Mouse (Mus musculus): ENCODE results near the gene Lctl. TPM values are rescaled to one million over a fixed set of nuclear protein-coding genes. Genes with fewer than 3 reads are reported as not detected.

Gene Lctl
- 0.16 TPM in 1 of 2 replicates, not detected in the other for polyA plus RNA-seq (2015; fragmentation: Nextera tagmentation; extraction: Ambion mirVana)

DNA sequence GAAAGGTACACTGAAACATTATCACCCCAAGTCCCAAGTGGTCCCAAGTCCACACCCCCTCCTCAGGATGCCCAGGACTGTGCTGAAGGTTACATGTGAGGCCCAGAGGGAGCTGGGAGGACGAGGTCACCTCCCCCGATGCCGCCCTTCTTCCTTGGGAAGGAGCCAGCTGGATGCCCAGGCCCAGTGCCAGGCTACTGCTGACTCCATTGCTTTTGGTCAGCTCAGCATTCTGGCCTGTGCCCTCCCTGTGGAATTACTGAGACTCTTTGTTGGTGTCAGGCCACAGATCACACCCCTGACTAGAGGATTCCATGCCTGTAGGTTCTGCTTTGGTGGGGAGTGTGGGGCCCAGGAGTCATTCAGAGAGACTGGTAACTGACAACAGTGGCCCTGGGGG, at the start of gene Lctl:
Gene Lctl, plus strand, starts transcription at position 272 of the 400 bp plus-strand sequence.
- 71% methylated on average over 3 of the region's 3 CpGs for WGBS
- Histone ChIP-seq H3K4me3 (replicated peaks) (no peak within 1 kb of the TSS), H3K4me2 (replicated peaks) (no peak within 1 kb of the TSS), H3K9ac (no peak within 1 kb of the TSS), H3K9me3 (replicated peaks) (no peaks in the 10 kb centered on the region), H3K36me3 (no peaks in the 10 kb centered on the region), H3K4me1 (no peaks in the 10 kb centered on the region), H3K27me3 (no peaks in the 10 kb centered on the region), H3K27ac (replicated peaks) (no peak within 1 kb of the TSS)
- no peak for ATAC-seq (ENCODE audit: insufficient number of reproducible peaks, low FRiP score, low TSS enrichment, low read depth)

DNA sequence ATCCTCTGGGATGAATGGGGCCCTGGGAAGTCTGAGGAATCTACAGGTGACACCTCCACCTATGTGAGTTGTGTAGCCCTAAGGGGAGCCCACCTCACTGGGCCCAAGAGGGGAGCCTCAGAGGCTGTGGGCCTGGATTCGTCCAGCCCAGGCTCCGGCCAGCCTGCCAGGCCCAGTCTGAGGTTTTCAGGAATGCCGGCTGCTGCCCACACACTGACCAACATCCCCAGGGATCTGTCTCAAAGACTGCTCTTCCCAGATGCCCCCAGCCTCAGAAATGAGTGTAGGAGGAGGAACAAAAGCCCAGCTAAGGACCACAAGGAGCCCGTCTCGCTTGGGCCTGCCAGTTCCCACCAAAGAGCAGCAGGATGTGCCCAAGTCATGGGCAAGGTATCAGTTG, 49.2 kb upstream of the Lctl start:
- H3K9ac ChIP-seq = no peak overlapping the region
- H3K27me3 ChIP-seq = no peaks in the 10 kb centered on the region
- 80% methylated on average over 5 of the region's 5 CpGs for WGBS
- no peak overlapping the region for H3K4me3 ChIP-seq (replicated peaks)
- no peak for ATAC-seq (ENCODE audit: insufficient number of reproducible peaks, low FRiP score, low TSS enrichment, low read depth)
- H3K27ac ChIP-seq (replicated peaks) = no peak overlapping the region
- no peaks in the 10 kb centered on the region for H3K9me3 ChIP-seq (replicated peaks)
- peaks cover 20% of the 10 kb centered on the region for H3K4me1 ChIP-seq
- H3K36me3 ChIP-seq = no peaks in the 10 kb centered on the region
- no peak overlapping the region for H3K4me2 ChIP-seq (replicated peaks)

DNA sequence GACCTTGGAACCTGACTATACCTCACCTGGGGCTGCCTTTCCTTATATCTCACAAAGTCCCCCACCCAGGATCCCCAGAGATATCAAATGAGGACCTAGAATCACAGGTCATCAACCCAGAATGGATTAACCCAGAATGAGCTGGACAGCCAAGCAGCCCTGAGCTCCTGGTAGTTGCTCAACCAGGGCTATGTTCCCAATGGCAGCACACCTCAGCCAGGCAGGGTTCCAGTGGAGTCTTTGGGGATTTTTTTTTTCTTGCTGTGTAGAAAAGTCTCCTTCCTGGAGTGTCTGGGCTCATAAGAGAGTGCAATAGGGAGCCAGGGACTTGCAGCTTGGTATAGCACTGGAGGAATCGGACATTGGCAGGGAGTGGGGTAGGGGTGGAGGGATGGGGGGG, 48.4 kb upstream of the Lctl start:
- no peaks in the 10 kb centered on the region for H3K36me3 ChIP-seq
- H3K4me3 ChIP-seq (replicated peaks) = no peak overlapping the region
- no peaks in the 10 kb centered on the region for H3K27me3 ChIP-seq
- no peaks in the 10 kb centered on the region for H3K9me3 ChIP-seq (replicated peaks)
- no peak overlapping the region for H3K27ac ChIP-seq (replicated peaks)
- no peak overlapping the region for H3K9ac ChIP-seq
- WGBS = 86% methylated on average over 1 of the region's 1 CpGs
- no peak for ATAC-seq (ENCODE audit: insufficient number of reproducible peaks, low FRiP score, low TSS enrichment, low read depth)
- no peak overlapping the region for H3K4me2 ChIP-seq (replicated peaks)
- peaks cover 20% of the 10 kb centered on the region for H3K4me1 ChIP-seq

DNA sequence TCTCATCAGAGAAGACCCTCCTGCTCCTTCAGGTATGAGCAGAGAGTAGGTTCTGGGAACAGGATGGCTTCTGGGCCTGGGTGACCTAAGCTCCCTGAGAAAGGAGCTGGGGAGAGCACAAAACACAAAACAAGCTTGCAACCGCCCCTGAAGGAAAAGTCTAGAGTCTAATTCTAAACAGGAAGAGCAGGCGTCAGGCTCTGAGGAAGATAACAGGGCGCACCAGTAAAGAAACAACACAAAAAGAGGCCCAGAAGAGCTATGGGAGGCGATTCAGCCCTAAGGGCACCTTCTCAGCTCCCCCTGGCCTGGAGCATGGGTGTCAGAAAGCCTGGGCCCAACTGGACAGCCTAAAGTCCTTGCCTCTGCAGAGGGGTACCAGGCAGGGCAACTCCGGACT, 47.8 kb upstream of the Lctl start:
- Histone ChIP-seq H3K36me3 (no peaks in the 10 kb centered on the region), H3K9me3 (replicated peaks) (no peaks in the 10 kb centered on the region), H3K27ac (replicated peaks) (no peak overlapping the region), H3K4me3 (replicated peaks) (no peak overlapping the region), H3K27me3 (no peaks in the 10 kb centered on the region), H3K4me2 (replicated peaks) (no peak overlapping the region), H3K9ac (no peak overlapping the region), H3K4me1 (peaks cover 20% of the 10 kb centered on the region)
- no peak for ATAC-seq (ENCODE audit: insufficient number of reproducible peaks, low FRiP score, low TSS enrichment, low read depth)
- WGBS = 79% methylated on average over 5 of the region's 5 CpGs

DNA sequence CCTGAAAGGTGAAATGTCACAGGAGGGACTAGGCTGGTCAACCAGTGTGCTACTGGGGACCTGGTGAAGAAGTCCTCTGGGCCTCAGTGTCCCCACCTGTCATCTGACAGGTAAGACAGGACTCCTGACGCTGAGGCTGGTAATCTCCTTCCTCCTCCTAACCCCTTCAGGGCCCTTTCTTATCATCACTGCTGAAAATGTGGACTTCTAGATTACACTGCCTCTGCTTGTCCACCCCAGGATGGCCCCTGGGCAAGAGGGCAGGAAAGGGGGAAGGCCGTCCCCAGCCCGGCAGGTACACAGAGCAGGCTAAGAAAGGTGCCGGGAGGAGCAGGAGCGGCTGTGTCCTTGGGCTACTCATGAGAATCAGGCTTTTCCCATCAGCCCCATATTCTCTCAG, 46.3 kb upstream of the Lctl start:
- Histone ChIP-seq H3K9me3 (replicated peaks) (no peaks in the 10 kb centered on the region), H3K4me2 (replicated peaks) (no peak overlapping the region), H3K27me3 (no peaks in the 10 kb centered on the region), H3K4me3 (replicated peaks) (no peak overlapping the region), H3K4me1 (peaks cover 20% of the 10 kb centered on the region), H3K27ac (replicated peaks) (no peak overlapping the region), H3K36me3 (no peaks in the 10 kb centered on the region), H3K9ac (no peak overlapping the region)
- no peak for ATAC-seq (ENCODE audit: insufficient number of reproducible peaks, low FRiP score, low TSS enrichment, low read depth)
- WGBS = 76% methylated on average over 5 of the region's 5 CpGs

DNA sequence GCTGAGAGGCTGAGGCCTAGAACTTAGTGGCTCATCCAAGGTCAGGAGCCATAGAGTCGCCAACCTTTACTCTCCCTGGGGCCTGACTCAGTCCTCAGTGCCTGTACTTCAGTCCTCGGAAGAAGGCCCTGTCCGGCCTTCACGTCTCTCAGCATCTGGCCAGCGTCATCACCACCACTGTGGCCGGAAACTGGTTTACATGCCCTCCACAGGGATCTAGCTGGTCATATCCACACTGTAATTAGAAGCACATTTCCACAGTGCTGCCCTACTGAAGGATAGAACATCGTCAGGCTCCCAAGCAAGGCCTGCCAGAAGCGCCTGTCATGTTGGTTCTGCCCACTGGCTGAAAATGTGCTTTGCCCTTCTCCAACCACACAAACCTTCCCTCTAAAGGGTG, 42.1 kb upstream of the Lctl start:
- Histone ChIP-seq H3K9me3 (replicated peaks) (no peaks in the 10 kb centered on the region), H3K4me1 (peaks cover 5% of the 10 kb centered on the region; the same call in 1 of the 2 replicates), H3K4me2 (replicated peaks) (no peak overlapping the region), H3K36me3 (no peaks in the 10 kb centered on the region), H3K27me3 (no peaks in the 10 kb centered on the region), H3K4me3 (replicated peaks) (no peak overlapping the region), H3K9ac (no peak overlapping the region), H3K27ac (replicated peaks) (no peak overlapping the region; the same call in 1 of the 2 replicates)
- no peak for ATAC-seq (ENCODE audit: insufficient number of reproducible peaks, low FRiP score, low TSS enrichment, low read depth)
- WGBS = 57% methylated on average over 8 of the region's 8 CpGs

DNA sequence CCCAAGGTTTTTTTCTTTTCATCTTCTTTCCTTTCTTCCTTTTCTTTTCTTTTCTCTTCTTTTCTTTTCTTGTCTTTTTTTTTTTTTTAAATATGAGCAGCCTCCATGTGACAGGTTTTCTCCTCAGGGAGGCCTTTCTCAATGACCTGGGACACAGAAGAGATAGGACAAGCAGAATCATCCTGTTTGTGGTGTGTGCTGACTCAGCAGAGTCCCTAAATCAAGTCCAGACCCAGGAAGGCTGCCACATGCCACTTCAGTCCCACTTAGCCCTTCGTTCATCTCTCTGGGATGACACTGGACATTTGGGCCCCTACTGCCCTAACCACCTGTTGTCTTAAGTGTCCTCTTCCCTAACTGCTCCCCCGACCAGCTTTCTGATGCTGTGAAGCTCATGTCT, 40.5 kb upstream of the Lctl start:
- Histone ChIP-seq H3K27ac (replicated peaks) (no peak overlapping the region), H3K36me3 (no peaks in the 10 kb centered on the region), H3K4me1 (peaks cover 5% of the 10 kb centered on the region; the same call in 1 of the 2 replicates), H3K27me3 (no peaks in the 10 kb centered on the region), H3K9ac (no peak overlapping the region), H3K4me3 (replicated peaks) (no peak overlapping the region), H3K4me2 (replicated peaks) (no peak overlapping the region), H3K9me3 (replicated peaks) (no peaks in the 10 kb centered on the region)
- WGBS = 65% methylated on average over 2 of the region's 2 CpGs
- no peak for ATAC-seq (ENCODE audit: insufficient number of reproducible peaks, low FRiP score, low TSS enrichment, low read depth)

DNA sequence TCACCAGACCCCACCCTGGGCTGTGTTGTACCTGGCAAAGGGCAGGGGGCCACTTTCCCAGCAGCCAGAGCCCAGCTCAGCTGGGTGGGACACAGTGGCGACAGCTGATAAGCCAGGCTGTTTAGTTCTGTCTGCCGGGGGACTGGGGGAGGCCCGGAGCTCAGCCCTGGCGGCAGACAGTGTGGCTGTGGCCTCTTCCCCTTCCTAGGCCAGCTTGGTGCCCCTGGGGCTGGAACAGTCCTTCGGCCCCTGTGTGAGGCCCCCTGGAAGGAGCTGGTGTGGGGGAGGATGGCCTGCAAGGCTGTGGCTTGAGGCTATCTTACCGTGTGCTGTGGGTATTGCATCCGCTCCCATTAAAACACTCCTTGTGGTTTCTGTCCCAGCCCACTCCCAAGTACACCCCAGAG, 38.6 kb upstream of the Lctl start:
- 0 out of 2 replicates have a peak, but pooled peaks have one; percentile 17 for ATAC-seq (ENCODE audit: insufficient number of reproducible peaks, low FRiP score, low TSS enrichment, low read depth)
- H3K27me3 ChIP-seq = no peaks in the 10 kb centered on the region
- no peak overlapping the region for H3K4me2 ChIP-seq (replicated peaks)
- peaks cover 9% of the 10 kb centered on the region for H3K4me1 ChIP-seq
- no peaks in the 10 kb centered on the region for H3K9me3 ChIP-seq (replicated peaks)
- H3K36me3 ChIP-seq = no peaks in the 10 kb centered on the region
- no peak overlapping the region for H3K27ac ChIP-seq (replicated peaks)
- H3K9ac ChIP-seq = no peak overlapping the region
- no peak overlapping the region for H3K4me3 ChIP-seq (replicated peaks)
- 25% methylated on average over 7 of the region's 7 CpGs for WGBS

DNA sequence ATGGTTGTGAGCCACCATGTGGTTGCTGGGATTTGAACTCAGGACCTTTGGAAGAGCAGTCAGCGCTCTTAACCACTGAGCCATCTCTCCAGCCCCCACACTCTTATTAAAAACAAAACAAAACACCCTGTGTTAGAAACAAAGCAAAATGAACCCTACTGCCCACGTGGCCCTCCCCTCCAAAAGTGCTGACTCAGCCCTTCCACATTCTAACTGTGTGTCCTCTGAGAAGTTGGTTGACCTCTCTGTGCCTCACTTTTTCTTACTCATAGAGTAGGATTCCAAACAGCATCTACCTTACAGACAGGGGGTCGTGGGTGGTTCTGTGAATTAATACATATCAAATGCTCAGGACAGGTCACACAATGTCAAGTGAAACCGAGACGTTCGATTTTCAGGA, 37.0 kb upstream of the Lctl start:
- peaks cover 25% of the 10 kb centered on the region for H3K4me1 ChIP-seq
- no peaks in the 10 kb centered on the region for H3K27me3 ChIP-seq
- H3K36me3 ChIP-seq = no peaks in the 10 kb centered on the region
- H3K4me2 ChIP-seq (replicated peaks) = no peak overlapping the region
- H3K27ac ChIP-seq (replicated peaks) = no peak overlapping the region
- H3K9ac ChIP-seq = no peak overlapping the region
- H3K9me3 ChIP-seq (replicated peaks) = no peaks in the 10 kb centered on the region
- no peak overlapping the region for H3K4me3 ChIP-seq (replicated peaks)
- no peak for ATAC-seq (ENCODE audit: insufficient number of reproducible peaks, low FRiP score, low TSS enrichment, low read depth)
- WGBS = 74% methylated on average over 6 of the region's 6 CpGs

DNA sequence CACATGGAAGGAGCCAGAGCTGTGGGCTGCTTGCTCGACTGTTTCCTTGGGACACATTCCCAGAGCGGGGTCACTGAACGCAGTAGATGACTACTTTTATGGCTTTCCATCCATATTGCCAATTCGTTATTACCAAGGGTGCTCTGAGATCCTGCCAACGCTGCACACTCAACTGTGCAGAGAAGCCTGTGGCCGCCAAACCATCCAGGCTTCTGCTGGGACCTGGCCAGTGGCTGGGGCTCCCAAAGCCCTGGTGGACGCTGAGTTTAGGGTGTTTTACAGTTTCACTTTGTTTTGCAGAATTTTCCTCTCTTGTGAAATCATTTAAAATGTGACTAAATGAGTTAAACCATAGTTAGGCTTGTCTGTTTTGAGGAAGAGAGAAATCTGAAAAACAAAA, 32.7 kb upstream of the Lctl start:
- no peaks in the 10 kb centered on the region for H3K36me3 ChIP-seq
- no peaks in the 10 kb centered on the region for H3K27me3 ChIP-seq
- H3K4me3 ChIP-seq (replicated peaks) = peak overlapping the region; percentile 46
- WGBS = 37% methylated on average over 7 of the region's 7 CpGs
- H3K4me2 ChIP-seq (replicated peaks) = peak overlapping the region; percentile 94
- no peak overlapping the region; the same call in 1 of the 2 replicates for H3K9ac ChIP-seq
- H3K9me3 ChIP-seq (replicated peaks) = no peaks in the 10 kb centered on the region
- peak overlapping the region; percentile 86 for H3K27ac ChIP-seq (replicated peaks)
- peaks cover 36% of the 10 kb centered on the region for H3K4me1 ChIP-seq
- no peak for ATAC-seq (ENCODE audit: insufficient number of reproducible peaks, low FRiP score, low TSS enrichment, low read depth)

DNA sequence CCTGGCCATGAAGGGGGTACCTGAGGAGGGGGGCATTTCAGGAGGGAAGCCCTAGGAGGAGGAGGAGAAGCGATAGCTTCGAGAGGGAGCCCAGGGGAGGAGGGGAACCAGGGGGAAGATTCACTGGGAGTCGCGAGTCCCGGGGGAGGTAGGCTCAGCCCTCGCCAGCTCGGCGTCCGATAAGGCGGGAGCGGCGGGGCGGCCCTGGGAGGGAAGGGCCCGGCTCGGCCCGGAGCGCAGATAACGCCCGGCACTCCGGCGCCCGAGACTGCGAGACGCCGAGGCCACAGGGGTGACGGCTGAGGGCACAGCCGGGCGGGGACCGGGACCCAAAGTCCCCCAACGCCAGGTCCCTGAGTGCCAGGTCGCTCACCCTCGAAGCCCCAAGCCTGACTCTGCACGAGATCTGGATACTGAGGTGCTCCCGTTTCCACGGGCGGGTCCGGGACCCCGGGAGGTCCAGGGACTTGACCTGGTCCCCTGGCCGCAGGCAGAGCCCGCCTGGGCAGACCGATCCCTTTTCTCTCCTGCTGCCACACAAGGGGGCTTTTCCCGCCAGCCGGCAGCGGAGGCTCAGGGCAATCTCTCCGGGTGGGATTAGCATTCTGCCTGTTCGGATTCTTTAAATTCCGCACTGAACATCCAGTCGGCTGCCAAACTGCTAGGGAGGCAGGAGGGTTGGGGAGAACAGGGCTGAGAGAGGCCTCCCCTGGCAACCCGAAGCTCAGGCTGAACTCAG, 32.1 kb upstream of the Lctl start:
- Histone ChIP-seq H3K27ac (replicated peaks) (peak overlapping the region; percentile 86), H3K9ac (peak overlapping the region; percentile 39), H3K27me3 (no peaks in the 10 kb centered on the region), H3K4me2 (replicated peaks) (peak overlapping the region; percentile 94), H3K9me3 (replicated peaks) (no peaks in the 10 kb centered on the region), H3K36me3 (no peaks in the 10 kb centered on the region), H3K4me1 (peaks cover 36% of the 10 kb centered on the region), H3K4me3 (replicated peaks) (peak overlapping the region; percentile 46)
- ATAC-seq (ENCODE audit: insufficient number of reproducible peaks, low FRiP score, low TSS enrichment, low read depth) = no peak; the same call in 1 of the 2 replicates
- WGBS = 2% methylated on average over 49 of the region's 49 CpGs

DNA sequence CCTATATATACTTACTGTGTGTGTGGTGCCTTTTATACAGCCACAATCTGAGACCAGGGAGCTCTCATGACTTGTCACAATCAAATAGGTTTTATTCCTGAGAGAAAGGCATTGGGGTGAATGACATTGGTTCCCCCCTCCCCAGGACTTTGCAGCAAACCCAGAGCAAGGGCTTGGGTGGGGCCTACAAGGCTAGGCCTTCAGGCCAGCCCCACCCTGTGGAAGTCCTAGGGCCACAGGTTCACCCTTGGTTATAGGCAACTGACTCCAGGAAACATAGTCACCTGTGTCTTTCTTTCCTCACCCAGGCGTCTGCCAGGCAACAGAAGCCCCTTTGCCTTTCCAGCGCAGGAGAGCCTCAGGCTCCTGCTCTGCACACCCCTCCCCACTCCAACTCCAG, 31.0 kb upstream of the Lctl start:
- Histone ChIP-seq H3K27ac (replicated peaks) (no peak overlapping the region), H3K4me3 (replicated peaks) (no peak overlapping the region)
- no peak for ATAC-seq (ENCODE audit: insufficient number of reproducible peaks, low FRiP score, low TSS enrichment, low read depth)

More for the DNA sequence above, 31.0 kb upstream of the Lctl start:
- 66% methylated on average over 2 of the region's 2 CpGs for WGBS
- Histone ChIP-seq H3K36me3 (no peaks in the 10 kb centered on the region), H3K4me1 (peaks cover 36% of the 10 kb centered on the region), H3K9ac (no peak overlapping the region), H3K27me3 (no peaks in the 10 kb centered on the region), H3K9me3 (replicated peaks) (no peaks in the 10 kb centered on the region), H3K4me2 (replicated peaks) (no peak overlapping the region)

Measured in embryonic facial prominence, embryonic 15.5 days (tissue).